Mouse (Mus musculus) bone marrow, adult 2 months (tissue): ENCODE measurements around the gene Adora3.

Experiments used
- CTCF ChIP-seq: fragments of 200-500 bp; IDR thresholded peaks from 2 replicates; pipeline ENCODE4 v1.5.1; 2011; ENCODE audit warnings: low read length, control low read depth; ENCODE audit not compliant: control insufficient read depth, insufficient read depth
- POLR2A ChIP-seq: fragments of 200-500 bp; IDR thresholded peaks from 2 replicates; pipeline ENCODE4 v1.6.1; 2011; ENCODE audit warnings: low read depth, mild to moderate bottlenecking, control low read depth, low read length, borderline replicate concordance; ENCODE audit not compliant: control insufficient read depth

DNA sequence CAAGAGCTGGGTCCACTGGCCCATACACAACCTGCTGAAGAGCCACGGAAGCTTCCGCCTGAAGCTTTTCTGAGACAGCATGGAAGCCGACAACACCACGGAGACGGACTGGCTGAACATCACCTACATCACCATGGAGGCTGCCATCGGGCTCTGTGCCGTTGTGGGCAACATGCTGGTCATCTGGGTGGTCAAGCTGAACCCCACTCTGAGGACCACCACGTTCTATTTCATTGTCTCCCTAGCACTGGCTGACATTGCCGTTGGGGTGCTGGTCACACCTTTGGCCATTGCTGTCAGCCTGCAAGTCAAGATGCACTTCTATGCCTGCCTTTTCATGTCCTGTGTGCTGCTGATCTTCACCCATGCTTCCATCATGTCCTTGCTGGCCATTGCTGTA lies 34.1 kb downstream of the Adora3 start:
- TF ChIP-seq POLR2A (no peak), CTCF (no peak)
